Mouse (Mus musculus): ENCODE data around the gene Crygb.

Gene Crygb

GRCm38 (mm10) chr1:65082188-65082587 is at the start of gene Crygb:
Crygb (minus strand) TSS chr1:65082288.
- DNase-seq (ENCODE audit: extremely low read depth, insufficient read length, low spot score): no peak

GRCm38 (mm10) chr1:65131671-65132070 is 49.6 kb upstream of the Crygb start:
- DNase-seq (ENCODE audit: extremely low read depth, insufficient read length, low spot score): no peak

- DNase-seq (ENCODE audit: extremely low read depth, insufficient read length, low spot score): no peak
Measured at GRCm38 (mm10) chr1:65130226-65130625, 48.1 kb upstream of the Crygb start.

GRCm38 (mm10) chr1:65129634-65130180 is 47.6 kb upstream of the Crygb start:
- no peak for DNase-seq (ENCODE audit: extremely low read depth, insufficient read length, low spot score)

- DNase-seq (ENCODE audit: extremely low read depth, insufficient read length, low spot score): no peak
Measured at GRCm38 (mm10) chr1:65122574-65123372, 40.7 kb upstream of the Crygb start, which contains the start of gene D630023F18Rik. D630023F18Rik (minus strand) TSS chr1:65123214.

GRCm38 (mm10) chr1:65119438-65119837 is 37.4 kb upstream of the Crygb start, which contains the start of gene Gm28845:
Gm28845 (minus strand) TSS chr1:65119558.
- DNase-seq (ENCODE audit: extremely low read depth, insufficient read length, low spot score): no peak

- DNase-seq (ENCODE audit: extremely low read depth, insufficient read length, low spot score): no peak
Measured at GRCm38 (mm10) chr1:65118150-65118913, 36.2 kb upstream of the Crygb start.

GRCm38 (mm10) chr1:65113536-65114172 is 31.6 kb upstream of the Crygb start:
- peak; percentile 57 for DNase-seq (ENCODE audit: extremely low read depth, insufficient read length, low spot score)

- DNase-seq (ENCODE audit: extremely low read depth, insufficient read length, low spot score): peak; percentile 56
Measured at GRCm38 (mm10) chr1:65112807-65113196, 30.7 kb upstream of the Crygb start.

- DNase-seq (ENCODE audit: extremely low read depth, insufficient read length, low spot score): peak; percentile 25
Measured at GRCm38 (mm10) chr1:65112031-65112806, 30.1 kb upstream of the Crygb start.

- DNase-seq (ENCODE audit: extremely low read depth, insufficient read length, low spot score): no peak
Measured at GRCm38 (mm10) chr1:65109756-65110435, 27.8 kb upstream of the Crygb start.

- no peak for DNase-seq (ENCODE audit: extremely low read depth, insufficient read length, low spot score)
Measured at GRCm38 (mm10) chr1:65109196-65109595, 27.1 kb upstream of the Crygb start.

GRCm38 (mm10) chr1:65107654-65108279 is 25.7 kb upstream of the Crygb start:
- DNase-seq (ENCODE audit: extremely low read depth, insufficient read length, low spot score): no peak

GRCm38 (mm10) chr1:65103273-65103672 is 21.2 kb upstream of the Crygb start, which contains the start of gene Cryga:
Cryga (minus strand) TSS chr1:65103373.
- DNase-seq (ENCODE audit: extremely low read depth, insufficient read length, low spot score): no peak

- no peak for DNase-seq (ENCODE audit: extremely low read depth, insufficient read length, low spot score)
Measured at GRCm38 (mm10) chr1:65096953-65097352, 14.9 kb upstream of the Crygb start.

GRCm38 (mm10) chr1:65091566-65091965 is 9.5 kb upstream of the Crygb start:
- no peak for DNase-seq (ENCODE audit: extremely low read depth, insufficient read length, low spot score)

GRCm38 (mm10) chr1:65090370-65090769 is 8.3 kb upstream of the Crygb start:
- DNase-seq (ENCODE audit: extremely low read depth, insufficient read length, low spot score): no peak

GRCm38 (mm10) chr1:65088567-65089356 is 6.7 kb upstream of the Crygb start:
- no peak for DNase-seq (ENCODE audit: extremely low read depth, insufficient read length, low spot score)
